Mouse (Mus musculus) ES-E14 (cell line): ENCODE measurements at regions not wholly inside any gene's neighbourhood (a gene's known extent, or its start where the extent isn't known, plus 50 kb on each side); places are given as distances from the start of the nearest gene placed in this dataset.
A peak's percentile ranks its signal among the peaks of the same experiment; 100 is the strongest.

Experiments used
- DNase-seq: peaks from one replicate; pipeline ENCODE4 v3.0.0-alpha.2; 2013; ENCODE audit warnings: low read depth, low spot score
- H3K27ac ChIP-seq: 2 replicates; pipeline ENCODE4 v1.5.1; 2012; ENCODE audit warnings: low read depth, mild to moderate bottlenecking, low read length, moderate library complexity, mixed read lengths; ENCODE audit not compliant: poor library complexity, insufficient read depth, severe bottlenecking
- H3K36me3 ChIP-seq: 2 replicates; pipeline ENCODE4 v1.6.1; 2012; ENCODE audit warnings: mild to moderate bottlenecking, low read length, moderate library complexity, mixed read lengths; ENCODE audit not compliant: control insufficient read depth, poor library complexity, insufficient read depth, severe bottlenecking
- H3K4me1 ChIP-seq, 2 experiments: fragments of 150-350 bp in 1 of 2; sonication (generic) in 1 of 2; 2 replicates each; pipeline ENCODE4 v1.6.1; 2012; ENCODE audit warnings: low read length in 2 of 2, mild to moderate bottlenecking in 1 of 2, mixed read lengths in 1 of 2; ENCODE audit not compliant: control insufficient read depth in 2 of 2, insufficient read depth in 2 of 2, poor library complexity in 1 of 2
- H3K4me3 ChIP-seq, 2 experiments: fragments of 150-350 bp in 1 of 2; sonication (generic) in 1 of 2; 2 replicates each; pipeline ENCODE4 v1.5.1; 2012; ENCODE audit warnings: low read length in 2 of 2, low read depth in 1 of 2, mild to moderate bottlenecking in 1 of 2, mixed read lengths in 1 of 2; ENCODE audit not compliant: insufficient read depth in 1 of 2, poor library complexity in 1 of 2, severe bottlenecking in 1 of 2
- H3K9ac ChIP-seq: 2 replicates; pipeline ENCODE4 v1.6.1; 2012; ENCODE audit warnings: low read depth, mild to moderate bottlenecking, low read length, mixed read lengths; ENCODE audit not compliant: poor library complexity, insufficient read depth, severe bottlenecking
- H3K9me3 ChIP-seq: fragments of 150-350 bp; sonication (generic); 2 replicates; pipeline ENCODE4 v1.6.1; 2012; ENCODE audit warnings: low read depth, mild to moderate bottlenecking, low read length; ENCODE audit not compliant: control insufficient read depth, insufficient read depth
- CHD2 ChIP-seq: IDR thresholded peaks from 2 replicates; pipeline ENCODE4 v1.6.1; 2014; ENCODE audit warnings: mild to moderate bottlenecking, low read depth, low read length, inconsistent platforms
- HCFC1 ChIP-seq: IDR thresholded peaks from 2 replicates; pipeline ENCODE4 v1.6.1; 2012; ENCODE audit warnings: low read length, inconsistent platforms, borderline replicate concordance; ENCODE audit not compliant: insufficient read depth
- MAFK ChIP-seq: IDR thresholded peaks from 2 replicates; pipeline ENCODE4 v1.6.1; 2014; ENCODE audit warnings: mild to moderate bottlenecking, low read depth, low read length, inconsistent platforms; ENCODE audit not compliant: insufficient read depth
- ZC3H11A ChIP-seq: IDR thresholded peaks from 2 replicates; pipeline ENCODE4 v1.6.1; 2012; ENCODE audit warnings: low read depth, mild to moderate bottlenecking, inconsistent platforms, low read length, borderline replicate concordance
- ZNF384 ChIP-seq: IDR thresholded peaks from 2 replicates; pipeline ENCODE4 v1.6.1; 2012; ENCODE audit warnings: low read depth, low read length, inconsistent platforms
- in situ Hi-C, 2 experiments: fragments of 600-800 bp; cut with MboI; formaldehyde crosslinking; loops; one replicate each; pipeline ENCODE4 v1.15.1; 2025; ENCODE audit warnings: low sequenced_read_pairs in 2 of 2, inconsistent platforms in 1 of 2; ENCODE audit not compliant: unreplicated experiment in 2 of 2

DNA sequence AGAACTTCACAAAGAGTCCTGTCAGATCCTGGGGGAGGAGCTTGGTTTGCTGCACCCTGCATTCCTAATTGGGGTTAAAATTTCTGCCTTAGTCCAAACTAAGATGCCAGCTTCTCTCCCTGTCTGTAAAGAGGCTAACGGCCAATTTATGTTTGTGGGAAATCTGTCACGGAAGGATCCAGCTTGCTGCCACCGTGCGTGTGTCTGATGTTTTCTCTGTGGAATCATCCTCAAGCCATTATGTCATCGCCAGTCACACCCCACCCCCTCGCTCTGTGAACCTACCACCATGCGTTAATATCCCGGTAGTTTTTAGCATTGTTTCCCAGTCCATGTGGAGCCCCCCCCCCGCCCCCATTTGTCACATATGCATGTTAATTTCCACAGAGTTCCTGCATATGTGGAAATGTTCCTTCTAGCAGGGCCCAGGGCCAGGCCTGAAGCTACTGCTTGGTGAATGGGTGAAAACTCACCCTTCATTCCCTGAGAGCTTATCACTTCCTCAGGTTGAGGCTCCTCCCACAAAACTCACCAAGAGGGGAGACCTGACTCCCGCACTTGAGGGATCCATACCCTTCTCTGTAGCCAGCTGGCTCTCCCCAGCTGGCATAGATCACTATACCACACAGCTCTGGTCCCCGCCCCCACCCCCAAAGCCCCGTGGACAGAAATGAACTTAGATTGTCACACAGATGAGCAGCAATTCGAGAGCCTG is 233.4 kb downstream of the Bcl11b start:
- TF ChIP-seq CHD2 (no peak), ZC3H11A (no peak), MAFK (no peak), ZNF384 (no peak), HCFC1 (no peak)
- H3K9me3 ChIP-seq, result no peaks in the 10 kb centered on the region
- no peak overlapping the region for H3K27ac ChIP-seq
- no peak overlapping the region for H3K4me3 ChIP-seq
- no peak overlapping the region for H3K9ac ChIP-seq
- no peaks in the 10 kb centered on the region for H3K4me1 ChIP-seq
- in situ Hi-C loops, result no loop called here
- no peaks in the 10 kb centered on the region for H3K36me3 ChIP-seq
- DNase-seq, result no peak

GRCm38 (mm10) chr12:107770516-107770836 is 232.9 kb downstream of the Bcl11b start:
- H3K4me3 ChIP-seq, result no peak overlapping the region
- no peaks in the 10 kb centered on the region for H3K9me3 ChIP-seq
- H3K36me3 ChIP-seq, result no peaks in the 10 kb centered on the region
- H3K27ac ChIP-seq, result no peak overlapping the region
- no peak overlapping the region for H3K9ac ChIP-seq
- in situ Hi-C loops, result no loop called here
- no peak for DNase-seq
- H3K4me1 ChIP-seq, result no peaks in the 10 kb centered on the region
- TF ChIP-seq MAFK, result no peak
- TF ChIP-seq ZC3H11A, result no peak
- TF ChIP-seq ZNF384, result no peak
- no peak for TF ChIP-seq HCFC1
- TF ChIP-seq CHD2, result no peak

- Histone ChIP-seq H3K27ac (no peak overlapping the region), H3K36me3 (no peaks in the 10 kb centered on the region), H3K4me1 (no peaks in the 10 kb centered on the region), H3K9me3 (no peaks in the 10 kb centered on the region), H3K9ac (no peak overlapping the region), H3K4me3 (no peak overlapping the region)
- in situ Hi-C loops, result no loop called here
- no peak for DNase-seq
- no peak for TF ChIP-seq ZNF384
- peak; percentile 52 for TF ChIP-seq MAFK
Observed at GRCm38 (mm10) chr12:107771325-107771724, 232.1 kb downstream of the Bcl11b start.

DNA sequence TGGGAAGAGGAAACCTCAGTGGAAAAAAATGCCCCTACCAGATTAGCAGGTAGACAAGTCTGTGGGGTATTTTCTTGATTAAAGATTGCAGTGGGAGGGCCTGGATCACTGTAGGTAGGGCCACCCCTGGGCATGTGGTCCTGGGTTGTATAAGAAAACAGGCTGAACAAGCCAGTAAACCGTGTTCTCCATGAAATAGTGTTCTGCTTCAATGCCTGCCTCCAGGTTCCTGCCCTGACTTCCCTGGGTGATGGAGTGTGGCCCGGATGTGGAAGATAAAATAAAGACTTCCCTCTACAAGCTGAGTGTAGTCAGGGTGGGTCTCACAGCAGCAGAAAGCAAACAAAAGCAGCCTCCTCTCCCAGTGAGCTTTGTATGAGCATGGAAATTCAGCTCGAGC is 231.6 kb downstream of the Bcl11b start:
- in situ Hi-C loops, result no loop called here
- H3K36me3 ChIP-seq, result no peaks in the 10 kb centered on the region
- no peak overlapping the region for H3K27ac ChIP-seq
- no peak overlapping the region for H3K4me3 ChIP-seq
- TF ChIP-seq ZNF384 (no peak), ZC3H11A (no peak), CHD2 (no peak), MAFK (no peak), HCFC1 (no peak)
- H3K9ac ChIP-seq, result no peak overlapping the region
- DNase-seq, result no peak
- no peaks in the 10 kb centered on the region for H3K9me3 ChIP-seq
- no peaks in the 10 kb centered on the region for H3K4me1 ChIP-seq

- H3K4me3 ChIP-seq, result no peak overlapping the region
- H3K9me3 ChIP-seq, result no peaks in the 10 kb centered on the region
Observed at GRCm38 (mm10) chr12:107778046-107778445, 225.4 kb downstream of the Bcl11b start.

More at GRCm38 (mm10) chr12:107778046-107778445, 225.4 kb downstream of the Bcl11b start:
- DNase-seq, result no peak
- Histone ChIP-seq H3K36me3 (no peaks in the 10 kb centered on the region), H3K4me1 (no peaks in the 10 kb centered on the region), H3K27ac (no peak overlapping the region), H3K9ac (no peak overlapping the region)
- TF ChIP-seq HCFC1 (no peak), MAFK (no peak), ZNF384 (no peak), CHD2 (no peak)
- in situ Hi-C loops, result no loop called here
